Mouse (Mus musculus): ENCODE results near the gene Slx4. TPM values are rescaled to one million over a fixed set of nuclear protein-coding genes. Genes with fewer than 3 reads are reported as not detected.
"Not testable (repeated sequence)": the region's sequence is repeated elsewhere in the genome, so short reads cannot be mapped to it uniquely, and the experiment has no call there.

Slx4 gene
- polyA plus RNA-seq, 1 experiment from 2014 or later = 8.3 TPM

DNA sequence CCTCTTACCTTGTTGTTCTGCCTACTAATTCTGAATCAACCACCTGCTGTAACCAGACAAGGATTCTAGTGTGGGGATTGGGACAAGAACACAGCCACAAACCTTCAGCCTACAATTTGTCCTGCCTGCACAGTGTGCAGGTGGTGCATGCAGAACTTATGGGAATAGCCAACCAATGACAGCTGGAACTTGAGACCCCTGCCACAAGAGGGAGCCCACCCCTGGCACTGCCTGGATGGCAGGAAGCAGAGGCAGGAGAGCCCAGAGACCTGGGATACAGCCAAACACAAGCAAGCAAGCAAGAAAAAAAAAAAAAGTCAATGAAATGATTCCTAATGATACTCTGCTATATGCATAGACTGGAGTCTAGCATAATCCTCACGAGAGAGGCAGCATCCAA, 17.7 kb upstream of the Slx4 start:
- H3K4me1 ChIP-seq (ENCODE audit: control insufficient read depth, low read depth, low read length) = no peaks in the 10 kb centered on the region
- H3K36me3 ChIP-seq (ENCODE audit: control insufficient read depth, insufficient read depth) = no peaks in the 10 kb centered on the region
- H3K27me3 ChIP-seq (ENCODE audit: control insufficient read depth, insufficient read depth, low read depth, low read length) = no peaks in the 10 kb centered on the region
- H3K9me3 ChIP-seq (replicated peaks; ENCODE audit: control insufficient read depth, low read length) = no peaks in the 10 kb centered on the region
- no peak overlapping the region for H3K4me3 ChIP-seq (ENCODE audit: low read depth, low read length)
- H3K27ac ChIP-seq (ENCODE audit: low read length) = no peak overlapping the region
- H3K4me2 ChIP-seq (ENCODE audit: low read depth, low read length) = no peak overlapping the region
- no peak overlapping the region for H3K9ac ChIP-seq (ENCODE audit: low read depth, low read length)
- no peak for ATAC-seq (ENCODE audit: low read depth)
- 43% methylated on average over 1 of the region's 1 CpGs for WGBS (ENCODE audit: insufficient replicate concordance)

DNA sequence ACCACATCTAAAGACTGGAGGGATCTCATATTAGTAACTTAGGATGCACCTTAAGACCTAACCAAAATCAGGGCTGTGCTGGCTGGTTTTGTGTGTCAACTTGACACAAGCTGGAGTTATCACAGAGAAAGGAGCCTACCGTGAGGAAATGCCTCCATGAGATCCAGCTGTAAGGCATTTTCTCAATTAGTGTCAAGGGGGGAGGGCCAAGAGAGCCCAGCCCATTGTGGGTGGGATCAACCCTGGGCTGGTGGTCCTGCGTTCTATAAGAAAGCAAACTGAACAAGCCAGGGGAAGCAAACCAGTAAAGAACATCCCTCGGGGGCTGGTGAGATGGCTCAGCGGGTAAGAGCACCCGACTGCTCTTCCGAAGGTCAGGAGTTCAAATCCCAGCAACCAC, 13.9 kb upstream of the Slx4 start:
- H3K36me3 ChIP-seq (ENCODE audit: control insufficient read depth, insufficient read depth); H3K4me3 ChIP-seq (ENCODE audit: low read depth, low read length); H3K9me3 ChIP-seq (replicated peaks; ENCODE audit: control insufficient read depth, low read length); H3K9ac ChIP-seq (ENCODE audit: low read depth, low read length); ATAC-seq (ENCODE audit: low read depth); H3K27ac ChIP-seq (ENCODE audit: low read length); H3K27me3 ChIP-seq (ENCODE audit: control insufficient read depth, insufficient read depth, low read depth, low read length); H3K4me1 ChIP-seq (ENCODE audit: control insufficient read depth, low read depth, low read length); H3K4me2 ChIP-seq (ENCODE audit: low read depth, low read length): not testable (repeated sequence)
- WGBS (ENCODE audit: insufficient replicate concordance) = 74% methylated on average over 6 of the region's 6 CpGs

DNA sequence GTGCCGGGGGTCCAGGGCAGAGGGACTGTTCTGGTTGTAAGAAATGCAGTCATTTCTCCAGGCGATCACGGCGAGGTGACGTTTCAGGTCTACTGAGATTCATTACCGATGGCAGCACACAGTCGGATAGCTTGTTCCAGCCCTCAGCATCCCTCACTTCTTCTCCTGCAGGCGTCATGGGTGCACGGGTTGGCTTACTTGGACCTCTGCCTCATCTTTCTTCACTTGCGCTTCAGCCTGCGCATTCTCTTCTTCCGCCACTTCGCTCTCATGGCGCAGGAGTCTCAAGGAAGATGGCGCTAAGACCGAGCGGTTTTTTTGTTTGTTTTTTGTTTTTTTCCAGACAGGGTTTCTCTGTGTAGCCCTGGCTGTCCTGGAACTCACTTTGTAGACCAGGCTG, 13.2 kb upstream of the Slx4 start:
- H3K4me1 ChIP-seq (ENCODE audit: control insufficient read depth, low read depth, low read length); H3K36me3 ChIP-seq (ENCODE audit: control insufficient read depth, insufficient read depth); H3K27me3 ChIP-seq (ENCODE audit: control insufficient read depth, insufficient read depth, low read depth, low read length); H3K27ac ChIP-seq (ENCODE audit: low read length); H3K9ac ChIP-seq (ENCODE audit: low read depth, low read length); H3K9me3 ChIP-seq (replicated peaks; ENCODE audit: control insufficient read depth, low read length); H3K4me2 ChIP-seq (ENCODE audit: low read depth, low read length); H3K4me3 ChIP-seq (ENCODE audit: low read depth, low read length); ATAC-seq (ENCODE audit: low read depth): not testable (repeated sequence)
- 74% methylated on average over 17 of the region's 17 CpGs for WGBS (ENCODE audit: insufficient replicate concordance)

DNA sequence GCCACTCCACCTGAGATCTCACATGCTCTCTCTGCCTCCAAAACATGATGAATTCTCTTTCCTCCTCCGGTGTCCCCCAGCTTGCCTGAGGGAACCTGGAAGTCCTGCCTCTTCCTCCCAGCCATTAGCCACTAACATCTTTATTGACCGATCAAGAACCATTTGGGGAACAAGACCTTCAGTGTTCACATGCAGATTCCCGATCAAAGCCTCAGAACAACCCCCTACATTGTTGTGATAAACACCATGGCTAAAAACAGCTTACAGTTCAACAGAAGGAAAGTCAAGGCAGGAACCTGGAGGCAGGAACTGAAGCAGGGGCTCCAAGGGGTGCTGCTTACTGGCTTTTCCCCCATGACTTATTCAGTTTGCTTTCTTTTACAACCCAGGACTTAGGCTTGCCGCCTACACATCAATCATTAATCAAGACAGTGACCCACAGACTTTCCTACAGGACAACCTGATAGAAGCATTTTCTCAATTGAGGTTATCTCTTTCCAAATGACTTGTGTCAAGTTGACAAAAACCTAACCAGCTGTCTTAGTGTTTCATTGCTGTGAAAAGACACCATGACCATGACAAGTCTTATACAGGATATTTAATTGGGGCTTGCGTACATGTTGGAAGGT, 10.6 kb upstream of the Slx4 start:
- ATAC-seq (ENCODE audit: low read depth) = no peak
- Histone ChIP-seq H3K27ac (ENCODE audit: low read length) (no peak overlapping the region), H3K36me3 (ENCODE audit: control insufficient read depth, insufficient read depth) (no peaks in the 10 kb centered on the region), H3K4me1 (ENCODE audit: control insufficient read depth, low read depth, low read length) (peaks cover 10% of the 10 kb centered on the region), H3K4me2 (ENCODE audit: low read depth, low read length) (no peak overlapping the region), H3K9me3 (replicated peaks; ENCODE audit: control insufficient read depth, low read length) (no peaks in the 10 kb centered on the region; the same call in 1 of the 2 replicates), H3K4me3 (ENCODE audit: low read depth, low read length) (no peak overlapping the region), H3K9ac (ENCODE audit: low read depth, low read length) (no peak overlapping the region), H3K27me3 (ENCODE audit: control insufficient read depth, insufficient read depth, low read depth, low read length) (no peaks in the 10 kb centered on the region)
- WGBS (ENCODE audit: insufficient replicate concordance) = 75% methylated on average over 5 of the region's 5 CpGs

DNA sequence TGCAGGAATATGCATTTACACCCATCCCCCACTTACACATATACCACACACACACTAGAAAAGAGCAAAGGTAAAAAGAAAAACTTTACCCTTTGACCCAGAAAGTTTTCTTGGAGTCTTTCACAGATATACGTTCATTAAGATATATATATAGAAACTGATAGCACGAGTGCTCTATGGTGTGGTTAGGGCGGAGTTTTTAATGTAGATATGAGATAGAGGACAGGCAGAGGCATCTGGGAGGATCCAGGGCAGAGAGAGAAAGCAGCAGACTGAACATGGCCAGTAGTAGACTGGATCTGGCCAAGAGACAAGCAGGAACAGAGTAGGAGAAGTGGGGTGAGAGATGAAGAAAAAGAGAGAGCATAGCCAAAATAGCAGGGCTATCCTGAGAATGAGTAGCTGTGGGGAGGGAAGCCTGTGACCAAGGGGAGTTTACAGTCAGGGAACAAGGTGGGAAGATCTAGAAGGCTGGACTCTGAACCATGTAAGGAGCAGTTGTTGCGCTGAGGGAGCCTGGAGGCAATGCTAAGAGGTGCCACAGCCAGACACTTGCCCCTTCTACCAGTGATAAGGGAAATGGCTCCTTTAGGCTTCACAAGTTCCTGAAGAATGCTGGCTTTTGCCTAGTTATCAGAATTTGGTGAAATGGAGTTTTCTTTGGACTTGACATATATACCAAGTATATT, 9.5 kb upstream of the Slx4 start:
- Histone ChIP-seq H3K27ac (ENCODE audit: low read length) (peak overlapping the region; percentile 60), H3K9ac (ENCODE audit: low read depth, low read length) (peak overlapping the region; percentile 42), H3K4me3 (ENCODE audit: low read depth, low read length) (0 out of 2 replicates have a peak overlapping the region, but pooled peaks have one; percentile 8), H3K4me1 (ENCODE audit: control insufficient read depth, low read depth, low read length) (peaks cover 10% of the 10 kb centered on the region), H3K27me3 (ENCODE audit: control insufficient read depth, insufficient read depth, low read depth, low read length) (no peaks in the 10 kb centered on the region), H3K4me2 (ENCODE audit: low read depth, low read length) (peak overlapping the region; percentile 43), H3K36me3 (ENCODE audit: control insufficient read depth, insufficient read depth) (no peaks in the 10 kb centered on the region), H3K9me3 (replicated peaks; ENCODE audit: control insufficient read depth, low read length) (no peaks in the 10 kb centered on the region; the same call in 1 of the 2 replicates)
- whole genome bisulfite sequencing (ENCODE audit: insufficient replicate concordance) = 21% methylated on average over 4 of the region's 4 CpGs
- ATAC-seq (ENCODE audit: low read depth) = peak; percentile 95

DNA sequence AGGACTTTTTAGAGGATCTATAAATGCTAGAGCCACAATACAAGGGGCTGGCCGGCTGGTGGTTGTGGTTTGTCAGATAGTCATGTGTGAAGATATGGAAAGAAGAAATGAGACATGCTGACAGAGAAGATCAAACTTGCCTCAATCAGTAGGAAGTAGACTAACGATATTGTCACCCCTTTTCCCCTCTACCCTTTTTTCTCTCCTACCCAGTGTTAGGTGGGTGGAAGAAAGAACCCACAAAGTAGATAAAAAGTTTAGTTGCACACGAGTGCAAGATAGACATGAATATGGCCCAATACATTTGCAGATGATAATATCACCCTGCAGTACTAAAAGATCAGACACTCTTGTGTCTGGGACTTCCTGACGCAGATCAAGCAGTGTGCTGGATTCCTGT, 15.2 kb downstream of the Slx4 start:
- no peak for ATAC-seq (ENCODE audit: low read depth)
- Histone ChIP-seq H3K4me1 (ENCODE audit: control insufficient read depth, low read depth, low read length) (no peaks in the 10 kb centered on the region), H3K9ac (ENCODE audit: low read depth, low read length) (no peak overlapping the region), H3K27me3 (ENCODE audit: control insufficient read depth, insufficient read depth, low read depth, low read length) (no peaks in the 10 kb centered on the region), H3K27ac (ENCODE audit: low read length) (no peak overlapping the region), H3K4me2 (ENCODE audit: low read depth, low read length) (no peak overlapping the region), H3K9me3 (replicated peaks; ENCODE audit: control insufficient read depth, low read length) (no peaks in the 10 kb centered on the region), H3K36me3 (ENCODE audit: control insufficient read depth, insufficient read depth) (peaks cover 53% of the 10 kb centered on the region), H3K4me3 (ENCODE audit: low read depth, low read length) (no peak overlapping the region)
- WGBS (ENCODE audit: insufficient replicate concordance) = 48% methylated on average over 4 of the region's 4 CpGs

DNA sequence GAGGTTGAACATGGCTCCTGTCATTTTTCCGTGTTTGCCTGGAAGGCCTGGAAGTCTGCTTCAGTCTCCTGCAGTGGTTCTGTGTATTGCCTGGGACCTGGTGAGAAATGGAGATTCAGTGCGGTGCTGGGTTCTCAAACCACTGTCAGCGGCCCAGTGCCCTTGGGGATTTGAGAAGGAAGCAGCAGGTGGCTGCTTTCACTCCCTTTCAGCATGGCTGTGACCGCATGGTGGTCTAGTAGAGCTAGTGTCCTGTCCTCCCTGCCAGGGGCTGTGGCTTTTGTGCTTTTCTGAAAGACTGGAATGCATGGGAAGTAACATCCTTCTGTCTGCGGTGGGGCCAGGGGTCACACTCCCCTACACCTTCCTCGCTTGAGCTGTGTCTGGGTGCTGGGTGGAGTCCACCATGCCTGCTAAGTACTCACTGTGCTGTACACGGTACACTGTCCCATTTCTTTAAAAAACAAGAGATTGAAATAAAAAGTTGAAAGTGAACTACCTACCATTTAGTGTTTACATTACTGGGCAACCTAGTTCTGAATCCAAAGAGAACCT, 20.3 kb downstream of the Slx4 start:
- 0 out of 2 replicates have a peak, but pooled peaks have one; percentile 15 for ATAC-seq (ENCODE audit: low read depth)
- H3K36me3 ChIP-seq (ENCODE audit: control insufficient read depth, insufficient read depth) = peaks cover 42% of the 10 kb centered on the region
- H3K4me2 ChIP-seq (ENCODE audit: low read depth, low read length) = no peak overlapping the region
- no peak overlapping the region for H3K9ac ChIP-seq (ENCODE audit: low read depth, low read length)
- H3K9me3 ChIP-seq (replicated peaks; ENCODE audit: control insufficient read depth, low read length) = no peaks in the 10 kb centered on the region
- WGBS (ENCODE audit: insufficient replicate concordance) = 75% methylated on average over 7 of the region's 7 CpGs
- H3K4me3 ChIP-seq (ENCODE audit: low read depth, low read length) = no peak overlapping the region
- no peaks in the 10 kb centered on the region for H3K4me1 ChIP-seq (ENCODE audit: control insufficient read depth, low read depth, low read length)
- H3K27me3 ChIP-seq (ENCODE audit: control insufficient read depth, insufficient read depth, low read depth, low read length) = no peaks in the 10 kb centered on the region
- no peak overlapping the region for H3K27ac ChIP-seq (ENCODE audit: low read length)

DNA sequence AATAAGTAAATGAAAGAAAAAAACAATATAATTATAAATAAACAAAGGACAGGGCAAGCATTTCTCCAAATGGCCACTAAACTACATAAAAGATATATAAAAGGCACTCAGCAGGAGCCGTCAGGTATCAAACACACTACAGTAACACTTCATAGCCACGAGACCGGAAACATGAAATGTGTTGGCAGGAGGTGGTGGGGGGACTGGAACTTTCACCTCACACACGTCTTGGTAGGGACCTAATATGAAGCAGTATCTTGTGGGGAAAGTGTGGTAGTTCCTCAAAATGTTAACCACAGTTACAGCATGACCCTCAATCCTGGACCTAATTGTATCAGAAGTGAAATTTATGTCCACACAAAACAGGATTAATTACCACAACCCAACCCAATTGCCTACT, 21.4 kb downstream of the Slx4 start:
- no peak overlapping the region for H3K4me2 ChIP-seq (ENCODE audit: low read depth, low read length)
- H3K9me3 ChIP-seq (replicated peaks; ENCODE audit: control insufficient read depth, low read length) = no peaks in the 10 kb centered on the region
- peaks cover 35% of the 10 kb centered on the region for H3K36me3 ChIP-seq (ENCODE audit: control insufficient read depth, insufficient read depth)
- no peak for ATAC-seq (ENCODE audit: low read depth)
- WGBS (ENCODE audit: insufficient replicate concordance) = 49% methylated on average over 4 of the region's 4 CpGs
- no peak overlapping the region for H3K4me3 ChIP-seq (ENCODE audit: low read depth, low read length)
- H3K27me3 ChIP-seq (ENCODE audit: control insufficient read depth, insufficient read depth, low read depth, low read length) = no peaks in the 10 kb centered on the region
- H3K9ac ChIP-seq (ENCODE audit: low read depth, low read length) = no peak overlapping the region
- no peak overlapping the region for H3K27ac ChIP-seq (ENCODE audit: low read length)
- no peaks in the 10 kb centered on the region for H3K4me1 ChIP-seq (ENCODE audit: control insufficient read depth, low read depth, low read length)

DNA sequence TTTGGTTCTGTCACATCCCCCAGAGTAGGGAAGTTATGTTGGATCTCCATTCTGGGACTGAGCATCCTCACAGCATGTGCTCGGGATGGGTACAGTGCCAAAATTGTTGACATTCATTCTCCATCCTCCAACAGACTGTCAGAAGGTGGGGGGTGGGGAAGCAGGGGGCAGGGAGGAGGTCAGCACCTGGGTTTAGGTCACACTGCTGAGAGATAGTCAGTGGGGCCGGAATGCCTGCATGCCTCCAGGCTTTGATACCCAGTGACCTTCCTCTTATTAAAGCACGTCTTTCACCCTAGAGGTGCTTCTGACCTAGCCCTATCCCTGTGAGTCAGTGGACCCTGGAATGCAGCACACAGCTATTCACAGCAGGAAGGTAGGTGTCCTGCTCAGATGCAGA, 26.9 kb downstream of the Slx4 start:
- ATAC-seq (ENCODE audit: low read depth) = peak; percentile 22
- Histone ChIP-seq H3K9ac (ENCODE audit: low read depth, low read length) (no peak overlapping the region), H3K27me3 (ENCODE audit: control insufficient read depth, insufficient read depth, low read depth, low read length) (no peaks in the 10 kb centered on the region), H3K4me1 (ENCODE audit: control insufficient read depth, low read depth, low read length) (peaks cover 5% of the 10 kb centered on the region; the same call in 1 of the 2 replicates), H3K4me3 (ENCODE audit: low read depth, low read length) (no peak overlapping the region), H3K27ac (ENCODE audit: low read length) (no peak overlapping the region), H3K4me2 (ENCODE audit: low read depth, low read length) (no peak overlapping the region), H3K36me3 (ENCODE audit: control insufficient read depth, insufficient read depth) (peaks cover 20% of the 10 kb centered on the region), H3K9me3 (replicated peaks; ENCODE audit: control insufficient read depth, low read length) (no peaks in the 10 kb centered on the region)
- 17% methylated on average over 3 of the region's 3 CpGs for WGBS (ENCODE audit: insufficient replicate concordance)
